Mouse (Mus musculus) c-Kit-negative CD71-positive TER-119-positive erythroid progenitor cells, embryonic 14.5 days (primary cell): ENCODE data around the gene Minos1.

ENCODE experiments used
- DNase-seq: peaks from one replicate; pipeline ENCODE4 v3.0.0-alpha.2; 2013; ENCODE audit warnings: low read depth, low spot score

The Minos1 gene

DNA sequence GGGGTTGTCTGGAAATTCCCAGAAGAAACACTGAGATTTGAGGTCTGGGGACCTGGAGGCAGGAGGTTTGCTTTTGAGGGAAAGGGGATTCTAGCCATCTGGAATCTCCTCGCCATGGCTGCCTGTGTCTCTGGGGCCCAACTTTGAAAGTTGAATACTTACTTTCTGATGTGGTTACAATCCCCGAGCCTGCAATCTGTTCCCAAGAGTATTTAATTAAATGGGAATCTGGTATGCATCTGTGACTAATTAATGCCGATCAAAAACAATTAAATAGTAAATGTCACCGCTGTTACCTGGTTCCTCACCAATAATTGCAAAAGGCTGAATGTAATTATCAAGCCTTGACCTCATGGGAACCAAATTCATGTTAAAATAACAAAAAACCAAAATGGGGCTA lies 13.7 kb upstream of the Minos1 start:
- DNase-seq, result no peak

GRCm38 (mm10) chr4:139142985-139143384 lies 12.1 kb upstream of the Minos1 start:
- no peak for DNase-seq

DNA sequence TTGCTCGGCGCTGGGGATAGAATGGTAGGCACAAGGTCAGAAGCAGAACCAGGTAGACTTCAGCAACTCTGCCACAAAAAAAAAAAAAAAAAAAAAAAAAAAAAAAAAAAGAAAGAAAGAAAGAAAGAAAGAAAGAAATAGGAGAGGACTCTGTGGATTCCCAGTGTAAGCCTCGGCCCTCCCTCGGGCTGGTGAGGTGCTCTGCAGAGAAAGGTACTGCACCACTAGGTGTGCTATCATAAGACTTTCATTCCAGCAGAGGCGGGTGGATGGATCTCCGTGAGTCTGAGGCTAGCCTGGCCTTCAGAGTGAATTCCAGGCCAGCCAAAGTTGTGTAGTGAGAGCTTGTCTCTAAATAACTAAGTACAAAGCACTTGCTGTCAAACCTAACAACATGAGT lies 10.9 kb upstream of the Minos1 start:
- DNase-seq, result no peak

DNA sequence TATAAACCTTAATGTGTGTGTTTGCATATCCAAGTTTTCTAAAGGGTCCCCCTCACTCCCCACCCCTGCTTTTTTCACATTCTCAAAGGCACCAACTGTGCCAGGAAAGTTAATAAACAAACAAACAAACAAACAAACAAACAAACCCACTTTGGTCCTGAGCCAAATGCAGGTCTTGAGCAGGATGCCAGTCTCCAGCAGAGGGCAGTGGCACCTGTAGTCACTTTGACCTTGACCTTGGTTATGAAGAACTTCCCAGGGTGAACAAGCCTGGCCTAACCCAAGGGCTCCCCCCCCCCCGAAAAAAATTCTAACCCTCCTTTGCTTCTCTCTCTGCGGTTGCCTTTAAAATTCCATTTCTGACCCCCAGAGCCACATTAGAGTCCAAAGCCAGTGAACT lies 9.4 kb upstream of the Minos1 start:
- DNase-seq, result no peak

DNA sequence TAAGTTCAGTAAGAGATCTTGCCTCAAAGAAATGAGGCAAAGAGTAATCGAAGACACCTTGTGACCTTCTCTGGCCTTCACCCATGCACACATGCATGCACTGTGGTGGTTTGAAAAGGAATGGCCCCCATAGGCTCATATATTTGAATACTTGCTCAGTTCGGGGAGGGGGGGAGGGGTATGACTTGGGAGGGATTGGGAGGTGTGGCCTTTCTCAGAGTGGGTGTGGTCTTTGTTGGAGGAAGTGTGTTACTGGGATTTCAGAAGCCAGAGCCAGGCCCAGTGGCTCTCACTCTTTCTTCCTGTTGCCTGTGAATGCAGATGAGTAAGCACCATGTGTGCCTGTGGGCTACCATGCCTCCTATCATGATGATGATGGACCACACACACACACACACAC lies 5.1 kb upstream of the Minos1 start:
- DNase-seq, result no peak

- no peak for DNase-seq
Measured at GRCm38 (mm10) chr4:139133109-139133508, 2.2 kb upstream of the Minos1 start.

DNA sequence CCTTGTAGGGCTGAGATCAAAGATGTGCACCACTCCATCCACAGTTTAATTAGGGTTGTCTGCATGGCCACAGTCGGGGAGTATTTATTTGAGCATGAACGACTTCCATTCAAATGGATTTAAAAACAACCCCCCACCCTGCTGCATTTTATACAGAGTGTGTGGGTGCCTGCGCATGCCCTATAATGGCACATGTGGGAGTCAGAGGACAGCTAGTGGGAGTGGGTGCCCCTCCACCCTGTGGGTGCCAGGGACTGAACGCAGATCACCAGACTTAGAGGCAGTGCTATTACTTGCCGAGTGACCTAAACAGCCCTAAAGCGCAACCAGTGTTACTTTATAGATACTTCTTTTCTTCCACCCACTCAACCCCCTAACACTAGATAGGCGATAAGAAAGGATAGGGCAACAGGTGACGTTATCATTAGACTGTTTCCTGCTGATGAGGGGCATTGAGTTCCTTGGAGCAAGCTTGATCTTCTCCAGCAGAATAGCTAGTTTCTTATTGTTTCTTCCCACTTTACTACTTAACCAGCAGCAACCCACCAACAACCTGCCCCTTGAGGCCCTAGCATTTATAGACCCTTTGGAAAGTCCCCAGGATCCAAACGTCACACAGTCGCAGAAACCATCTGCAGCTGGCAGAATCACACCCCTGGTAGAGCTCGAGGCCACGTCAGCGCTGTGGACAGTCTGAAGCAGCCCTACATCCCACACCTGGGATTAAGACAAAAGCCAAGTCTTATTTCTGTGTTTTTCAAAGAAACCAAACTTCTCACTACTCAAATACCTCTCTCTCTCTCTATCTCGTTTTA lies 1.2 kb upstream of the Minos1 start:
- no peak for DNase-seq

DNA sequence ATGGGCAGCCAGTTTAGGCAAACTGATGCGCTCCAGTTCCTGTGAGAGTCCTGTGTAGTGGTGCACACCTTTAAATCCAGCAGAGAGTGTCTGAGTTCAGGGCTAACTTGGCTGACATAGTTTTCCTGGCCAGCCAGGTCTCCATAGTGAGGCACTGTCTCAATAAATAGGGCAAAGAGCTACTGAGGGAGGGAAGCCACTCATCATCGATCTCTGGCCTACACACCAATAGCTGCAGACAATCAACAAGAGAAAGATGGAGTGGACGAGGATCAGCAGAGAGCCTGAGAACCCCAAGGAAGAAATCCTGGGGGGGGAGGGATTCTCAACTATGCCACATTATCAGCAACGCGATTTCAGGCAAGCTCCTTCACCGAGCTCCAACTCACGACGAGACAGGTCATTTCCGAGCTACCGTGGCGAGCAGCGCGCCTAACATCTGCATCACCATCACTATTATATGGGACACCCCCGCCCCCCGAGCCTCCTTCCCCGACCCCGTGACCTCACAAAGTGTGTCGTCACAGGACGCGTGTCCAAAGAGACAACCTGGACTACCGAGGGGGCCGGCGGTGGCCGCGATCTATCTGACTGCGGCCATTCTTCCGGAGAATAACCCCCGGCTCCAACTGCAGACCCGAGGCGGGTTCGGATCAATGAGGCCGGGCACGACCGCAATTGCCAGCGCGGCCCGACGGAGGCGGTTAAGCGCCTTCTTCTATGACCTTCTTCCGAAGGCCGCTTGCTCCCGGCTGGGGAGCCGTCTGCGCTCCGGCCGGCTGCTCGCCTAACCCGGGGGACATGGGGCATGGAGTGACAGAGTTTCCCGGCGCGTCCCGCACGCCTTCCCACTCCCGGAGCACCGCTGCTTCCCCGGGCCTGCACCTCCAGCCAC lies 860 bp downstream of the Minos1 start:
- peak; percentile 22 for DNase-seq

GRCm38 (mm10) chr4:139126475-139126874 lies 4.4 kb downstream of the Minos1 start:
- no peak for DNase-seq

- no peak for DNase-seq
Measured at GRCm38 (mm10) chr4:139124940-139125339, 6.0 kb downstream of the Minos1 start.

DNA sequence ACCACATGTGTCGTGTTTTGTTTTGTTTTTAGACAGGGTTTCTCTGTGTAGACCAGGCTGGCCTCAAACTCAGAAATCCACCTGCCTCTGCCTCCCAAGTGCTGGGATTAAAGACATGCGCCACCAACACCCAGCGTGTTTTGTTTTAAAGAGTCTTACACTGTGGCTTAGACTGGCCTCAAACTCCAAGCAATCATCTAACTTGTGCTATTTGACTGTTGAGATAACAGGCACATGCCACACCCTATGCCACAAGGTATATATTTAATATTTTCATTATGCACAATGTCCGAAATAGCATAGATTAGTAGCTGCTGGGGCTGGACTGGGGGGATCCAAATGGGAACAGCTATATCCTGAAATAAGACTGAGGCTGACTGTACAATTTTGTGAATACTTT lies 8.4 kb downstream of the Minos1 start:
- no peak for DNase-seq

- DNase-seq, result no peak
Measured at GRCm38 (mm10) chr4:139120998-139121397, 9.9 kb downstream of the Minos1 start.

GRCm38 (mm10) chr4:139120281-139120814 lies 10.6 kb downstream of the Minos1 start:
- DNase-seq, result no peak

- DNase-seq, result no peak
Measured at GRCm38 (mm10) chr4:139116356-139117063, 14.4 kb downstream of the Minos1 start.

- DNase-seq, result no peak
Measured at GRCm38 (mm10) chr4:139115721-139116120, 15.2 kb downstream of the Minos1 start.

GRCm38 (mm10) chr4:139112482-139112881 lies 18.4 kb downstream of the Minos1 start:
- DNase-seq, result no peak

GRCm38 (mm10) chr4:139111421-139111820 lies 19.5 kb downstream of the Minos1 start:
- DNase-seq, result no peak

DNA sequence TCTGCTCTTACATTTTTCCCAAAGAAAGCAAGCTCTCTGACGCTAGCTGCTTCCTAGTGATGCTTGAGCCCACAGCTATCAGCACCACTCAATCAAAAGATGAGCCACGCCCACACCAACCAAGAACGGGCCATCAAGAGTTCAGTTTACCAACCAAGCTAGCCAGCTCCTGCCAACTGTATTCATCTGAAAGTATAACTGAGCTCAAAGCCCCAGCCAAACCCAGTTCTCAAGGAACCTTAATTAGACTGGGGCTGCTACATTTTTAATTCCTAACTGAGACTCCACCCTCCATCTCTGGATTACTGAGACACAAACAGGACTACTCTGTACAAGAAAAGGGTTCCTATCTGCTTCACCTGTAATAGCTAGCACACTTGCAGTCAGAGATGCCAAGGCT lies 20.1 kb downstream of the Minos1 start:
- no peak for DNase-seq

- DNase-seq, result no peak
Measured at GRCm38 (mm10) chr4:139105453-139105852, 25.5 kb downstream of the Minos1 start.

- no peak for DNase-seq
Measured at GRCm38 (mm10) chr4:139101546-139101945, 29.4 kb downstream of the Minos1 start.

- DNase-seq, result no peak
Measured at GRCm38 (mm10) chr4:139100326-139100725, 30.6 kb downstream of the Minos1 start.

GRCm38 (mm10) chr4:139096201-139096600 lies 34.7 kb downstream of the Minos1 start:
- no peak for DNase-seq
